Mouse (Mus musculus) spleen, adult 2 months (tissue): Measurements from ENCODE around the gene Zbtb8a.

Experiments used
- CTCF ChIP-seq: fragments of 200-500 bp; IDR thresholded peaks from 2 replicates; pipeline ENCODE4 v1.5.1; 2011; ENCODE audit warnings: mild to moderate bottlenecking, inconsistent platforms; ENCODE audit not compliant: insufficient read depth, insufficient read length, insufficient replicate concordance; ENCODE audit errors: extremely low read depth
- POLR2A ChIP-seq: fragments of 200-500 bp; IDR thresholded peaks from 2 replicates; pipeline ENCODE4 v1.6.1; 2011; ENCODE audit warnings: low read depth, low read length, inconsistent platforms

DNA sequence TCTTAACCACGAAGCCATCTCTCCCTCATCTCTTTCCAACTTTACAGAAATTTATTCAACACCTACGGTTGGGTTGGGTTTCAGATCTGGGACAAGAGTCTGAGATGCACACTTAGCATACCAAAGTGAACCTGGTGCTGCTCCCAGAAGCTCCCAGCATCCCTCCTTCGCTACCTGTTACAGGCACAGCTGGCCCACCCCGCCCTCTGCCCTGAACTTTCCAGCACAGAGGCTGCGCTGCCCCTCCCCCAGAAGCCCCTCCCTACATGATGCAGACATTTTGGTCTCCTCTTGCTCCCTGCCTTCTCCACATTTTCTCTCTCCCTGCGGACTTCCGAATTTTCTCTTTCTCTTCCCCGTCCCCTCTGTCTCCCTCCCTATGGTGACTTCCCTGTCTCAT, 3.2 kb upstream of the Zbtb8a start:
- TF ChIP-seq CTCF = no peak
- no peak for TF ChIP-seq POLR2A
